Mouse (Mus musculus) liver, adult 2 months (tissue): Measurements from ENCODE around the gene Oit3. TPM values are rescaled to one million over a fixed set of nuclear protein-coding genes. Genes with fewer than 3 reads are reported as not detected.

Experiments
- DNase-seq: peaks from one replicate; pipeline ENCODE4 v3.0.0-alpha.2; 2011; ENCODE audit warnings: low read depth, low spot score; ENCODE audit errors: extremely low read depth
- H3K27ac ChIP-seq: fragments of 200-500 bp; replicated peaks from 2 replicates; pipeline ENCODE4 v1.5.1; 2012; ENCODE audit warnings: low read depth, mild to moderate bottlenecking, control low read depth, inconsistent platforms, low read length; ENCODE audit not compliant: insufficient read depth
- H3K27me3 ChIP-seq: fragments of 200-500 bp; 2 replicates; pipeline ENCODE4 v1.6.1; 2012; ENCODE audit warnings: mild to moderate bottlenecking, moderate library complexity, low read length, inconsistent platforms; ENCODE audit not compliant: control insufficient read depth, insufficient read depth
- H3K36me3 ChIP-seq: fragments of 200-500 bp; 2 replicates; pipeline ENCODE4 v1.6.1; 2012; ENCODE audit warnings: low read length, inconsistent platforms; ENCODE audit not compliant: control insufficient read depth, insufficient read depth
- H3K4me1 ChIP-seq: fragments of 200-500 bp; 2 replicates; pipeline ENCODE4 v1.6.1; 2011; ENCODE audit warnings: low read length; ENCODE audit not compliant: control insufficient read depth, insufficient read depth
- H3K4me3 ChIP-seq: fragments of 200-500 bp; 2 replicates; pipeline ENCODE4 v1.5.1; 2011; ENCODE audit warnings: low read depth, mild to moderate bottlenecking, control low read depth, low read length, moderate library complexity; ENCODE audit not compliant: insufficient read depth
- H3K79me2 ChIP-seq: fragments of 200-500 bp; 2 replicates; pipeline ENCODE4 v1.6.1; 2012; ENCODE audit warnings: inconsistent platforms, mild to moderate bottlenecking, low read length, moderate library complexity; ENCODE audit not compliant: control insufficient read depth, insufficient read depth
- H3K9ac ChIP-seq: fragments of 200-500 bp; 2 replicates; pipeline ENCODE4 v1.6.1; 2012; ENCODE audit warnings: low read depth, mild to moderate bottlenecking, control low read depth, inconsistent platforms, low read length
- CTCF ChIP-seq: fragments of 200-500 bp; IDR thresholded peaks from 2 replicates; pipeline ENCODE4 v1.5.1; 2011; ENCODE audit warnings: low read depth, low read length, control low read depth
- POLR2A ChIP-seq: fragments of 200-500 bp; IDR thresholded peaks from 2 replicates; pipeline ENCODE4 v1.6.1; 2011; ENCODE audit warnings: low read length, control low read depth; ENCODE audit not compliant: insufficient read depth; ENCODE audit errors: extremely low read depth
- WGBS: fragments of 180-500 bp; shearing (Covaris S2); methylation state at CpG from one replicate; pipeline ENCODE4 v1.1.7; 2018; 5-methylcytosine and 5-hydroxymethylcytosine counted together
- polyA plus RNA-seq: library from polyadenylated mRNA; depleted of rRNA; stranded (reverse); fragments of >200 nt; gene quantifications from 2 replicates; pipeline ENCODE4 v1.2.3, GENCODE M21; 2012; rRNA removed
- total RNA-seq: library from RNA; depleted of rRNA; stranded (reverse); fragments of >200 nt; gene quantifications from 2 replicates; pipeline ENCODE4 v1.2.3, GENCODE M21; 2014; rRNA removed

Gene Oit3
- total and polyA plus RNA-seq, 2 experiments: 26.1 to 30.1 TPM

DNA sequence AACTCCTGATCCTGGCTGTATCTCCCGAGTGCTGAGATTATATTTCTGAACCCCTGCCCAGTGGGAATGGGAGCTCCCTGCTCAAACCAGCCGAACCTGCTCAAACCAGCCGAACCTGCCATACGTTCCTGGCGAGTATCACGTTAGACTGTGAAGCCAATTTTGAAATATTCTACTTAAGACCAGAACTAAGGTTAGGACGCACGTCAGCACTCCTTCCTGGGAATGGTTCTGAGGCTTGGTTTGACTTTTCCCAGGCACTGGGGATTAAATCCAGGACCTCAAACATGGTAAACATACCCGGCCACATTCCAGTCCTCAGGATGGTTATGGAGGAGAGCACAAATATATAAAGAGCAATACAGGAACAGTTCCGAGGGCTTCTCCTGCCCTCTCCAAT lies 63.7 kb downstream of the Oit3 start:
- Histone ChIP-seq H3K27me3 (no peaks in the 10 kb centered on the region), H3K4me1 (no peaks in the 10 kb centered on the region), H3K4me3 (no peak overlapping the region), H3K9ac (no peak overlapping the region), H3K27ac (no peak overlapping the region), H3K36me3 (peaks cover 14% of the 10 kb centered on the region), H3K79me2 (no peaks in the 10 kb centered on the region)
- DNase-seq: no peak
- TF ChIP-seq CTCF: no peak
- no peak for TF ChIP-seq POLR2A
- 88% methylated on average over 10 of the region's 10 CpGs for WGBS

Other genes with a start within 250 kb of the Oit3 start
- 16.0 and 18.7 TPM in 2 replicates for gene Sept10, start 219.9 kb downstream of the Oit3 start, total RNA-seq
- gene Sept10, start 219.9 kb downstream of the Oit3 start, polyA plus RNA-seq: 5.2 and 6.7 TPM in 2 replicates
- 4.9 and 5.2 TPM in 2 replicates for gene Sowahc, start 219.8 kb downstream of the Oit3 start, total RNA-seq
- 1.2 TPM in 2 replicates for gene Sowahc, start 219.8 kb downstream of the Oit3 start, polyA plus RNA-seq
- gene P4ha1, start 118.5 kb downstream of the Oit3 start, total RNA-seq: 6.4 and 9.1 TPM in 2 replicates
- gene P4ha1, start 118.5 kb downstream of the Oit3 start, polyA plus RNA-seq: 3.0 and 4.7 TPM in 2 replicates
- gene Gm10273, start 46.1 kb downstream of the Oit3 start, total RNA-seq: 3.2 and 7.0 TPM in 2 replicates
- 3.8 and 5.5 TPM in 2 replicates for gene Gm10273, start 46.1 kb downstream of the Oit3 start, polyA plus RNA-seq
- gene Pla2g12b, start 38.1 kb downstream of the Oit3 start, total RNA-seq: 58.5 and 63.4 TPM in 2 replicates
- gene Pla2g12b, start 38.1 kb downstream of the Oit3 start, polyA plus RNA-seq: 66.6 and 69.9 TPM in 2 replicates
- gene Gm10322, start 174.3 kb upstream of the Oit3 start, total RNA-seq: not detected in 2 replicates
- gene Gm10322, start 174.3 kb upstream of the Oit3 start, polyA plus RNA-seq: not detected in 2 replicates
- 12.9 and 13.0 TPM in 2 replicates for gene Mcu, start 174.9 kb upstream of the Oit3 start, total RNA-seq
- 11.5 and 14.4 TPM in 2 replicates for gene Mcu, start 174.9 kb upstream of the Oit3 start, polyA plus RNA-seq